Mouse (Mus musculus): ENCODE data around the gene Dusp9. TPM values are rescaled to one million over a fixed set of nuclear protein-coding genes. Genes with fewer than 3 reads are reported as not detected.

Gene Dusp9
- total and polyA plus RNA-seq, 2 experiments from 2014 or later: 1.1 to 2.3 TPM

DNA sequence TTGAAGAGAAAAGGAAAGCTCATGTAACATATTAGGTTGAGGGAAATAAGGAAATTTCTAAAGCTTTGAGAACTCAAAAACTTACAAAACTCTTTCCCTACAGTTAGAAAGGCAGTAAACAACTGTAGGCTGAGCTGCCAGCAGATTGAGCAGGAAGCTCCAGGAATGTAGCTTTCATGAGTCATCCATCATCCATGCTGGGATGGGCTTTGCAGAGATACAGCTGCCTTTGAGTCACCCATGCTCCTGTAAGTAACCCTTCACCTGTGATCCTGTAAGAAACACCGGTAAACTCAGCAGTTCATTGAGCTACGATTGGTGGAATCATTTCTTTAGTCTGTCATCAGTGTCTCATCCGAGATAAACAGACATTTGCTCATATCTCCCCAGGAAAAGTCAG lies 11.7 kb downstream of the Dusp9 start:
- ATAC-seq (no peak), DNase-seq (ENCODE audit: low spot score) (no peak)
- Histone ChIP-seq H3K36me3 (ENCODE audit: insufficient read depth, low read length) (no peaks in the 10 kb centered on the region), H3K9ac (replicated peaks; ENCODE audit: low read length) (no peak overlapping the region), H3K4me1 (ENCODE audit: insufficient read depth, low read length) (no peaks in the 10 kb centered on the region), H3K4me2 (ENCODE audit: low read depth, low read length) (no peak overlapping the region), H3K9me3 (ENCODE audit: low read length) (no peaks in the 10 kb centered on the region), H3K27me3 (ENCODE audit: insufficient read depth, low read length) (no peaks in the 10 kb centered on the region), H3K4me3 (ENCODE audit: low read length) (no peak overlapping the region), H3K27ac (no peak overlapping the region)
- no peak for TF ChIP-seq CTCF (IDR thresholded peaks at IDR 0.05; ENCODE audit: low read depth)
- 74% methylated on average over 3 of the region's 3 CpGs for WGBS

GRCm38 (mm10) chrX:73653392-73653791 lies 14.2 kb downstream of the Dusp9 start:
- H3K9me3 ChIP-seq (ENCODE audit: low read length): no peaks in the 10 kb centered on the region
- DNase-seq (ENCODE audit: low spot score): no peak

GRCm38 (mm10) chrX:73654177-73654576 lies 15.0 kb downstream of the Dusp9 start:
- peak; percentile 75 for ATAC-seq
- H3K27me3 ChIP-seq (ENCODE audit: insufficient read depth, low read length): no peaks in the 10 kb centered on the region
- no peaks in the 10 kb centered on the region for H3K4me1 ChIP-seq (ENCODE audit: insufficient read depth, low read length)
- DNase-seq (ENCODE audit: low spot score): peak; percentile 79
- TF ChIP-seq CTCF (IDR thresholded peaks at IDR 0.05; ENCODE audit: low read depth): peak; percentile 93
- no peaks in the 10 kb centered on the region for H3K9me3 ChIP-seq (ENCODE audit: low read length)
- no peak overlapping the region for H3K4me3 ChIP-seq (ENCODE audit: low read length)
- no peak overlapping the region for H3K4me2 ChIP-seq (ENCODE audit: low read depth, low read length)
- 19% methylated on average over 6 of the region's 6 CpGs for WGBS
- no peak overlapping the region for H3K27ac ChIP-seq
- H3K36me3 ChIP-seq (ENCODE audit: insufficient read depth, low read length): no peaks in the 10 kb centered on the region
- no peak overlapping the region for H3K9ac ChIP-seq (replicated peaks; ENCODE audit: low read length)

More at GRCm38 (mm10) chrX:73653392-73653791, 14.2 kb downstream of the Dusp9 start:
- 84% methylated on average over 6 of the region's 6 CpGs for WGBS
- Histone ChIP-seq H3K9ac (replicated peaks; ENCODE audit: low read length) (no peak overlapping the region), H3K36me3 (ENCODE audit: insufficient read depth, low read length) (no peaks in the 10 kb centered on the region), H3K27me3 (ENCODE audit: insufficient read depth, low read length) (no peaks in the 10 kb centered on the region), H3K4me1 (ENCODE audit: insufficient read depth, low read length) (no peaks in the 10 kb centered on the region), H3K27ac (no peak overlapping the region), H3K4me3 (ENCODE audit: low read length) (no peak overlapping the region), H3K4me2 (ENCODE audit: low read depth, low read length) (no peak overlapping the region)
- TF ChIP-seq CTCF (IDR thresholded peaks at IDR 0.05; ENCODE audit: low read depth): no peak
- no peak for ATAC-seq

DNA sequence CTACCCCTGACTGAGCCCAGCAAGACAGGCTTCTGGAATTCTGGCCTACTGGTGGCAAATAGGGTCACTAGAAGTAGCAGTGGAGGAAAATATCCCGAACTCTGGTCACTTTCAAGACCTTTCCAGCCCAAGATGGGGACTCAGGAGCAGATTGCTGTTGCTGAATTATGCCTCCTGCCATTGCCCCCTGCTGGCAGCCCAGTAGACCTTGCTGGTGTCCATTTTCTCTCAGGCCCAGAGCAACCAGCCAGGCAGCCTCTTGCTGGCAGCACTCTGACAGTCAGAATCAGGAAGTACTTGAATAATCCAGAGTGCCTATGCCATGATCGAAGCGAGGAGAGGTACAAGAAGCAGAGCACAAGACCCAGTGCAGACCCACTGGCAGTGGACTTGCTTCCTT lies 16.3 kb downstream of the Dusp9 start:
- no peaks in the 10 kb centered on the region for H3K36me3 ChIP-seq (ENCODE audit: insufficient read depth, low read length)
- no peaks in the 10 kb centered on the region for H3K4me1 ChIP-seq (ENCODE audit: insufficient read depth, low read length)
- H3K4me3 ChIP-seq (ENCODE audit: low read length): no peak overlapping the region
- H3K9ac ChIP-seq (replicated peaks; ENCODE audit: low read length): no peak overlapping the region
- DNase-seq (ENCODE audit: low spot score) (peak; percentile 31), ATAC-seq (no peak)
- no peak overlapping the region for H3K4me2 ChIP-seq (ENCODE audit: low read depth, low read length)
- TF ChIP-seq CTCF (IDR thresholded peaks at IDR 0.05; ENCODE audit: low read depth): peak; percentile 52
- H3K27ac ChIP-seq: no peak overlapping the region
- WGBS: 68% methylated on average over 3 of the region's 3 CpGs
- no peaks in the 10 kb centered on the region for H3K9me3 ChIP-seq (ENCODE audit: low read length)
- H3K27me3 ChIP-seq (ENCODE audit: insufficient read depth, low read length): no peaks in the 10 kb centered on the region

DNA sequence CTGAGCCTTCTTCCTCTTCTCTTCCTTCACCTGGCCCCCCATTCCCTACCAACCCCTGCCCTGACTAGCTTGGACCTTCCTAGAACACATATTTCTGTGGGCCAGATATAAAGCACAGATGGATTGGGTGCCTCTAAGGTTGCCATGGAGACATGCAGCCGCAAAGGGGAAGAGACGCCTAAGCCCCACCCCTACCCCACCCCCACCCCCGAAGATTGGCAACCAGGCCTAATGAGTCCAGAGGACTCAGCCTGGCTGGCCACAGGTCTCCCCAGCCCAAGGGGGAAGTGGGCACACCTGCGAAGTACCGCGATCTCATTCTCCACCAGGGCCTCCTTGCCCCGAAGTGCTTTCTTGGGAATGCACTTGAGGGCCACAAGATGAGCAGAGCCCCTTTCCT lies 19.2 kb downstream of the Dusp9 start:
- Histone ChIP-seq H3K36me3 (ENCODE audit: insufficient read depth, low read length) (no peaks in the 10 kb centered on the region), H3K4me1 (ENCODE audit: insufficient read depth, low read length) (no peaks in the 10 kb centered on the region), H3K4me3 (ENCODE audit: low read length) (peak overlapping the region; percentile 46), H3K27me3 (ENCODE audit: insufficient read depth, low read length) (no peaks in the 10 kb centered on the region), H3K9me3 (ENCODE audit: low read length) (no peaks in the 10 kb centered on the region), H3K4me2 (ENCODE audit: low read depth, low read length) (peak overlapping the region; percentile 60), H3K9ac (replicated peaks; ENCODE audit: low read length) (no peak overlapping the region), H3K27ac (no peak overlapping the region; the same call in 1 of the 2 replicates)
- ATAC-seq (no peak), DNase-seq (ENCODE audit: low spot score) (peak; percentile 15)
- TF ChIP-seq CTCF (IDR thresholded peaks at IDR 0.05; ENCODE audit: low read depth): no peak
- 49% methylated on average over 7 of the region's 7 CpGs for WGBS

- WGBS: 47% methylated on average over 13 of the region's 13 CpGs
- peak; percentile 23 for DNase-seq (ENCODE audit: low spot score)
- Histone ChIP-seq H3K4me1 (ENCODE audit: insufficient read depth, low read length) (no peaks in the 10 kb centered on the region), H3K4me3 (ENCODE audit: low read length) (peak overlapping the region; percentile 46), H3K27ac (peak overlapping the region; percentile 80), H3K27me3 (ENCODE audit: insufficient read depth, low read length) (no peaks in the 10 kb centered on the region), H3K9ac (replicated peaks; ENCODE audit: low read length) (peak overlapping the region; percentile 67), H3K9me3 (ENCODE audit: low read length) (no peaks in the 10 kb centered on the region), H3K4me2 (ENCODE audit: low read depth, low read length) (peak overlapping the region; percentile 60), H3K36me3 (ENCODE audit: insufficient read depth, low read length) (no peaks in the 10 kb centered on the region)
- no peak for TF ChIP-seq CTCF (IDR thresholded peaks at IDR 0.05; ENCODE audit: low read depth)
- ATAC-seq: peak; percentile 42
These were observed 19.8 kb downstream of the Dusp9 start for GRCm38 (mm10) chrX:73658936-73659574.

GRCm38 (mm10) chrX:73659575-73660283 lies 20.5 kb downstream of the Dusp9 start, which contains the start of gene Pnck:
Pnck (minus strand) TSS chrX:73660117.
- ATAC-seq (peak; percentile 73), DNase-seq (ENCODE audit: low spot score) (peak; percentile 70)
- Histone ChIP-seq H3K4me1 (ENCODE audit: insufficient read depth, low read length) (no peaks in the 10 kb centered on the region), H3K9me3 (ENCODE audit: low read length) (no peaks in the 10 kb centered on the region), H3K36me3 (ENCODE audit: insufficient read depth, low read length) (no peaks in the 10 kb centered on the region), H3K9ac (replicated peaks; ENCODE audit: low read length) (peak within 1 kb of the TSS; percentile 67), H3K4me2 (ENCODE audit: low read depth, low read length) (peak within 1 kb of the TSS; percentile 60), H3K27ac (peak within 1 kb of the TSS; percentile 80), H3K27me3 (ENCODE audit: insufficient read depth, low read length) (no peaks in the 10 kb centered on the region), H3K4me3 (ENCODE audit: low read length) (peak within 1 kb of the TSS; percentile 46)
- 37% methylated on average over 40 of the region's 57 CpGs for WGBS
- no peak for TF ChIP-seq CTCF (IDR thresholded peaks at IDR 0.05; ENCODE audit: low read depth)

All from hindbrain, postnatal 0 days (tissue).